Mouse (Mus musculus) ES-Bruce4 (cell line): Measurements from ENCODE around the gene Iqcf1.

Experiments used
- CTCF ChIP-seq: IDR thresholded peaks from one replicate; pipeline ENCODE4 v1.8.1; 2011; ENCODE audit warnings: low read depth, low read length
- POLR2A ChIP-seq: IDR thresholded peaks from one replicate; pipeline ENCODE4 v1.8.1; 2011; ENCODE audit warnings: low read length; ENCODE audit not compliant: insufficient read depth

DNA sequence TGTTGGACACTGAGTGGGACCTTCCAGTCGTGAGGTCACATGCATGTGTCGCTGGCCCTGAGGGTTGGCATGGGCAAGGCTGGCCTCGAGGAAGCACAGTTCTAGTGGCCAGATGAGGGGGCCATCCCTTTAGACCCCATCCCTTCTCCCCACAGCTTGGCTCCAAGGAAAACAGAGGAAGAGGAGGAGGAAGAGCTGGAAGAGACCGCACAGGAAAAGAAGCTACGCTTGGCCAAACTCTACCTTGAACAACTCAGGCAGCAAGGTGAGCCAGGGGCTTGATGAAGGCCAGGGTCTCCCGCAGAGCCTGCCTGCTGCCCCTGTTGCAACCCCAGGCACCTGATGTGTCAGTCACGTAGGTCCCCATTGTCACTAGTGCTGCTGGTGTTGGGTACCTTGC, 19.2 kb upstream of the Iqcf1 start:
- TF ChIP-seq POLR2A (no peak), CTCF (no peak)
